Mouse (Mus musculus) liver, embryonic 14.5 days (tissue): ENCODE results near the gene Grm8. TPM values are rescaled to one million over a fixed set of nuclear protein-coding genes. Genes with fewer than 3 reads are reported as not detected.
A peak's percentile ranks its signal among the peaks of the same experiment; 100 is the strongest.

Source experiments
- ATAC-seq: fragments of 200-750 bp; cut with Nextera tagmentation; 2 replicates; pipeline ENCODE4 v1.8.0; 2017; ENCODE audit warnings: moderate number of reproducible peaks, mild to moderate bottlenecking, moderate library complexity; ENCODE audit not compliant: insufficient read depth
- DNase-seq, 3 experiments: peaks; one replicate each; pipeline ENCODE4 v3.0.0-alpha.2; 2012 to 2013; ENCODE audit warnings: low read depth in 3 of 3, low spot score in 3 of 3
- H3K27ac ChIP-seq: fragments of 300-500 bp; sonication (generic); 2 replicates; pipeline ENCODE4 v1.5.1; 2014; ENCODE audit warnings: moderate library complexity, mild to moderate bottlenecking, control low read depth, inconsistent platforms
- H3K27me3 ChIP-seq: fragments of 300-500 bp; sonication (generic); 2 replicates; pipeline ENCODE4 v1.6.1; 2014; ENCODE audit warnings: mild to moderate bottlenecking, low read length, moderate library complexity; ENCODE audit not compliant: control insufficient read depth, insufficient read depth
- H3K36me3 ChIP-seq: fragments of 300-500 bp; sonication (generic); replicated peaks from 2 replicates; pipeline ENCODE4 v1.6.1; 2014; ENCODE audit warnings: low read depth; ENCODE audit not compliant: control insufficient read depth, insufficient read depth
- H3K4me1 ChIP-seq, 2 experiments: fragments of 200-500 bp in 1 of 2; fragments of 300-500 bp in 1 of 2; sonication (generic) in 1 of 2; replicated peaks; 2 replicates each; pipeline ENCODE4 v1.6.1; 2012 to 2014; ENCODE audit warnings: antibody characterized with exemption in 1 of 2, inconsistent platforms in 1 of 2, low read length in 1 of 2; ENCODE audit not compliant: control insufficient read depth in 2 of 2, insufficient read depth in 2 of 2
- H3K4me2 ChIP-seq: fragments of 300-500 bp; sonication (generic); 2 replicates; pipeline ENCODE4 v1.6.1; 2014; ENCODE audit warnings: low read depth, mild to moderate bottlenecking, control low read depth, moderate library complexity
- H3K4me3 ChIP-seq, 2 experiments: fragments of 200-500 bp in 1 of 2; fragments of 300-500 bp in 1 of 2; sonication (generic) in 1 of 2; 2 replicates each; pipeline ENCODE4 v1.5.1; 2012 to 2014; ENCODE audit warnings: low read depth in 2 of 2, low read length in 2 of 2, mild to moderate bottlenecking in 2 of 2, control low read depth in 1 of 2, inconsistent platforms in 1 of 2, moderate library complexity in 1 of 2; ENCODE audit not compliant: insufficient read depth in 1 of 2
- H3K9ac ChIP-seq: fragments of 300-500 bp; sonication (generic); replicated peaks from 2 replicates; pipeline ENCODE4 v1.6.1; 2014; ENCODE audit warnings: mild to moderate bottlenecking, control low read depth, moderate library complexity
- H3K9me3 ChIP-seq: fragments of 300-500 bp; sonication (generic); 2 replicates; pipeline ENCODE4 v1.6.1; 2016; ENCODE audit warnings: low read length, mixed read lengths; ENCODE audit not compliant: control insufficient read depth
- CTCF ChIP-seq: IDR thresholded peaks from 2 replicates; pipeline ENCODE4 v1.5.1; 2016; ENCODE audit warnings: antibody characterized with exemption, low read depth, control low read depth
- EP300 ChIP-seq: IDR thresholded peaks from 2 replicates; pipeline ENCODE4 v1.6.1; 2016; ENCODE audit warnings: antibody characterized with exemption, low read depth
- WGBS: fragments of 180-500 bp; shearing (Covaris S2); extraction: QIAGEN DNeasy Blood & Tissue Kit; methylation state at CpG from one replicate; pipeline ENCODE4 v1.1.7; 2014; ENCODE audit not compliant: insufficient replicate concordance; 5-methylcytosine and 5-hydroxymethylcytosine counted together
- polyA plus RNA-seq, 2 experiments: library from polyadenylated mRNA; depleted of rRNA in 1 of 2; stranded (reverse) in 1 of 2; unstranded in 1 of 2; fragments of >200 nt; fragmentation: Nextera tagmentation in 1 of 2; extraction: Ambion mirVana in 1 of 2; gene quantifications; 2 replicates each; pipeline versions ENCODE4 v1.2.1 to v1.2.3; 2012 to 2014

The Grm8 gene
- polyA plus RNA-seq, 2 experiments, result not detected

DNA sequence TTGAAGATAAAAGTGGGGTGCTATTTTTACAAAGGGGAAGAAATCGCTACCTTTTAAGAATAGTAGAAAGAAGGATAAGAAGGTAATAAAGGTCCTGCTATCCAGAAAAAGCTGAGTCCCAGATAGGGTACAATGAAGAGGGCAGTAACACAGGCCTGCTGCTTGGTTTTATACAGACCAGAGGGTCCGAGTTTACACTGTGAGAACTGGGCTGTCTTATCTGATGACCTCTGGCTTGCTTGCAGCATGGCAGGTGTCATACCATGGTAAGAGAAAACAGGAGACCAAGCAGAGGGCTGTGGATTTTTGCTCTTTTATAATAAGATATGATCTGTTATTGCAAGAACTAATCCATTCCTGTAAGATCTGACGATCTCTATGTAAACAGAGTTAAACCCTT, 206.9 kb downstream of the Grm8 start:
- H3K9me3 ChIP-seq, result no peaks in the 10 kb centered on the region
- no peak for TF ChIP-seq CTCF
- TF ChIP-seq EP300, result no peak
- H3K4me3 ChIP-seq, result no peak overlapping the region
- H3K4me2 ChIP-seq, result no peak overlapping the region
- no peak overlapping the region for H3K27ac ChIP-seq
- H3K36me3 ChIP-seq, result no peaks in the 10 kb centered on the region
- no peak overlapping the region for H3K9ac ChIP-seq
- ATAC-seq (no peak), DNase-seq (no peak)
- no peaks in the 10 kb centered on the region for H3K4me1 ChIP-seq
- WGBS, result 51% methylated on average over 3 of the region's 3 CpGs
- no peaks in the 10 kb centered on the region for H3K27me3 ChIP-seq

DNA sequence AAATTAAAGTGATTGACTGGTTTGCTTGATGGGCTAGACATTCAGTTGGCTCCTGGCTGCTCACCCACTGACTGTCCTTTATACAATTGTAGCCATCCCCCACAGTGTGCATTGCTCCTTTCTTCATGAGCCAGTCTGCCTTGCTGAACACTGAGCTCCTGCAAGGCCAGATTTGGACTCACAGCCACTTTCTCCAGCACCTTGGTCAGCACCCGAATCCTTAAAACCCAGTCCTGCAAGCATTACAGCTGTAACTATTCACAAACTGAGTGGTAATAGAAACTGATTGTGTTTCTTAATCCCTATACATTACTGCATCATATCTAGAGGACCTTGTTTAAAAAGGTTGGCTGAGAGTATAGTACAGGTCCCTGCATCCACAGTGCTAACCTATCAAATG, 221.7 kb downstream of the Grm8 start:
- Histone ChIP-seq H3K27ac (no peak overlapping the region), H3K27me3 (no peaks in the 10 kb centered on the region), H3K9ac (no peak overlapping the region), H3K9me3 (no peaks in the 10 kb centered on the region), H3K4me3 (no peak overlapping the region), H3K36me3 (no peaks in the 10 kb centered on the region), H3K4me2 (no peak overlapping the region), H3K4me1 (no peaks in the 10 kb centered on the region)
- TF ChIP-seq CTCF (no peak), EP300 (no peak)
- DNase-seq (no peak), ATAC-seq (no peak)
- WGBS, result 39% methylated on average over 1 of the region's 1 CpGs

DNA sequence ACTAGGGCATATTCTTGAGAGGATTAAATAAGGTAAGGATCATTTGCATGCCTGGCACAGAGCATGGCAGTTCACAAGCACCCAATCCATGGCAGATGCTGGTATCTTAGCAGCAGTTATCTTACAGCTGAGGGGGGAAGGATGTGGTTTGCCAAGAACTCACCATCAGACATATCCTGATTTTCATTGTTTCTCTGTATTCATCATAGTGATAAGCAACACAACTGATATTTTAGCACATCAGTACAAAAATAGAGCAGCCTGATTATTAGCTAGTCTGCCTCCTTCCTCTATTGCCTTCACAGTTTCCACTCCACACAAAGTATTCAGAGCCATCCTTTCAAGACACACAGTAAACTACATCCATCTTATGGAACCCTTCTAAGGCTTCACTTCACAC, 230.6 kb downstream of the Grm8 start:
- Histone ChIP-seq H3K4me3 (no peak overlapping the region), H3K27me3 (no peaks in the 10 kb centered on the region), H3K4me1 (no peaks in the 10 kb centered on the region), H3K9ac (no peak overlapping the region), H3K9me3 (no peaks in the 10 kb centered on the region), H3K4me2 (no peak overlapping the region), H3K27ac (no peak overlapping the region), H3K36me3 (no peaks in the 10 kb centered on the region)
- no peak for TF ChIP-seq EP300
- TF ChIP-seq CTCF, result no peak
- DNase-seq, result no peak
- ATAC-seq, result no peak

DNA sequence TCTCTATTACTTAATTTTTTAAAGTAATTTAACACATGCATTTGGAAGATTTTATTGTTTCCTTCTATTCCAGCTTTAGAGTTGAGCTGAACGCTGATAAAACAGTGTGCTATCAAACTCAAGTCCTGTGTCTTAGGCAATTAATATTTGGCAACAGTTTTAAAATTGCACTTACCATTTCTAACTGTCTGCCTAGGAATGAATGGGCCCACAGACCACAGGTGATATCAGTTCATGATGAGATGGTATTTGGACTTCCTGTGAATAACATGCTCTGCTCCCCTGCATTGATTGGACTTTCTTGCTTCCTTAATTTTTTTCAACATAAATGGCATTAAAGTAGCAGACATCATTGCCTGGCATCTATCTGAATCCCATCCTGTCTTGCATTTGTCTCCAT, 232.8 kb downstream of the Grm8 start:
- TF ChIP-seq EP300 (no peak), CTCF (no peak)
- WGBS, result 78% methylated on average over 1 of the region's 1 CpGs
- DNase-seq, result no peak
- Histone ChIP-seq H3K9ac (no peak overlapping the region), H3K4me3 (no peak overlapping the region), H3K4me1 (no peaks in the 10 kb centered on the region), H3K9me3 (no peaks in the 10 kb centered on the region), H3K36me3 (no peaks in the 10 kb centered on the region), H3K27me3 (no peaks in the 10 kb centered on the region), H3K4me2 (no peak overlapping the region), H3K27ac (no peak overlapping the region)
- no peak for ATAC-seq

DNA sequence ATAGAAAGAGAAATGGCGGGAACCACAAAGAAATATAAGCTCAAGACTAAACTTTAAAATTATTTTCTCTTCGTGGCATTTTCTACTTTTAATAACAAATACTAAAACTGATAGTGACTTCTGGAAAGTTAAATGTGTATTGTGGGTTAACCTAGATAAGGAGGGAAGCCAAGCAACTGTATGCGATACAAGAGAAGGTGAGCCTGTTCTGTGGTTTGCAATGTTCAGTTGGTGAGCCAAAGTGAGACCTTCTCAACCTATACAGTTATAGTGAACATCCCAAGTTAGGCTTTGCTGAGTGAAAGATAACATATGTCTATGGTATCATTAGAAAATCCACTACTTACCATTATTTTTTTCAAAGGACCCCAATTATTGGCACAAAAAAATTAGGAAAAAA, 233.6 kb downstream of the Grm8 start:
- no peak overlapping the region for H3K9ac ChIP-seq
- peak; percentile 61; the same call in 1 of the 2 replicates for ATAC-seq
- 41% methylated on average over 3 of the region's 3 CpGs for WGBS
- no peak overlapping the region for H3K4me2 ChIP-seq
- H3K27ac ChIP-seq, result no peak overlapping the region
- H3K27me3 ChIP-seq, result no peaks in the 10 kb centered on the region
- no peaks in the 10 kb centered on the region for H3K9me3 ChIP-seq
- no peaks in the 10 kb centered on the region for H3K36me3 ChIP-seq
- TF ChIP-seq CTCF (no peak), EP300 (peak; percentile 46)
- DNase-seq, result no peak
- H3K4me3 ChIP-seq, result no peak overlapping the region
- no peaks in the 10 kb centered on the region for H3K4me1 ChIP-seq
